Mouse (Mus musculus) E14TG2a.4 (cell line): ENCODE data around the gene Etfdh.

Experiments
- H3K27me3 ChIP-seq: 2 replicates; pipeline ENCODE4 v1.6.1; 2014; ENCODE audit warnings: low read length, control low read depth; ENCODE audit not compliant: insufficient read depth
- H3K36me3 ChIP-seq: 2 replicates; pipeline ENCODE4 v1.6.1; 2014; ENCODE audit warnings: low read length, control low read depth; ENCODE audit not compliant: insufficient read depth
- H3K4me1 ChIP-seq: replicated peaks from 2 replicates; pipeline ENCODE4 v1.6.1; 2014; ENCODE audit warnings: low read depth, low read length, control low read depth
- H3K4me3 ChIP-seq: replicated peaks from 2 replicates; pipeline ENCODE4 v1.5.1; 2014; ENCODE audit warnings: mild to moderate bottlenecking, low read length
- H3K9me3 ChIP-seq: 2 replicates; pipeline ENCODE4 v1.6.1; 2014; ENCODE audit warnings: low read length, control low read depth
- CTCF ChIP-seq: conservative IDR thresholded peaks from 2 replicates; pipeline ENCODE4 v1.5.1; 2014; ENCODE audit warnings: low read length
- NANOG ChIP-seq: IDR thresholded peaks from 2 replicates; pipeline ENCODE4 v1.6.1; 2014; ENCODE audit warnings: borderline replicate concordance, low read length, mixed read lengths
- POU5F1 ChIP-seq: IDR thresholded peaks from 2 replicates; pipeline ENCODE4 v1.6.1; 2014; ENCODE audit warnings: low read length, borderline replicate concordance

The Etfdh gene

DNA sequence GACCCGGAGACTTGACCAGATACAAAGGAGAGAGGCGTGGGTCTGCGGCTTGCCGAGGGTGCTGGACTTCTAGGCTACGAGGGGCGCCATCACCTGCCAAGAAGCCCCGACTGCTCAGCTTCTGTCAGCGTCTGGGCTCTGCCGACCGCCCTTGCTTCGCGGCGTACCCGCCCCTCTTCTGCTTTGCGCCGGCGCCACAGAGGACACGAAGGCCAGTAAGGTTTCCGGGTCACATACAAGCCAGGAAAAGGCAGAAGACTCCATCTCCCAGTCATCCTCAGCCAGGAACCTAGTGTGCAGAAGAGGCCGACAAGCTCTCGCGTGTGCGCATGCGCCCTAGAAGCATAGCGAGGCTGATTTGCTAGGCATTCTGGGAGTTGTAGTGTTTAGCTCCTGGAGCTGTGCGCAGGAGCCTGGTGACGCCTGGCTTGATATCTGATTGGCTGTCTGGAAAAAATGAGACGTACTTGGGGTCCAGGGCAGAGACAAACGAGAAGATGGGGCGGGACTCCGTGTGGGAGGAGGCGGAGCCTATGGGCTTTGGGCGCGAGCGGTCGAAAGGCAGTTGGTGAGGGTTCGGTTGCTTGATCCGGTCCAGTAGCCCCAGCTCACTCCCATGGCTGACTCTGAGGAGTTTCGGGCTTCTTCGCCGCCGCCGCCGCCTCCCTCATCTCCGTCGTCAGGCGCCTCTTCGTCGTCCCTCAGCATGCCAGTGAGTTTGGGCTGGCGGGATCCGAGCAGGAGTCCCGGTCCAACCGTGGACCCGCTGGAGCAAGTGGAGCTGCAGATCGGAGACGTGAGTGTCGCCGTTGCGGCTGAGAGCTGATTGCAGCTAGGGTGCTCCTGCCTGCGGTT, 512 bp downstream of the Etfdh start, which contains the start of gene 4930579G24Rik:
Gene 4930579G24Rik (plus strand): TSS at position 519 of the 855 bp plus-strand sequence.
- peak within 1 kb of the TSS; percentile 99 for H3K4me3 ChIP-seq
- TF ChIP-seq NANOG (no peak), CTCF (no peak), POU5F1 (no peak)
- peaks cover 15% of the 10 kb centered on the region; the same call in 1 of the 2 replicates for H3K36me3 ChIP-seq
- no peaks in the 10 kb centered on the region for H3K27me3 ChIP-seq
- peaks cover 24% of the 10 kb centered on the region for H3K4me1 ChIP-seq
- no peaks in the 10 kb centered on the region for H3K9me3 ChIP-seq

DNA sequence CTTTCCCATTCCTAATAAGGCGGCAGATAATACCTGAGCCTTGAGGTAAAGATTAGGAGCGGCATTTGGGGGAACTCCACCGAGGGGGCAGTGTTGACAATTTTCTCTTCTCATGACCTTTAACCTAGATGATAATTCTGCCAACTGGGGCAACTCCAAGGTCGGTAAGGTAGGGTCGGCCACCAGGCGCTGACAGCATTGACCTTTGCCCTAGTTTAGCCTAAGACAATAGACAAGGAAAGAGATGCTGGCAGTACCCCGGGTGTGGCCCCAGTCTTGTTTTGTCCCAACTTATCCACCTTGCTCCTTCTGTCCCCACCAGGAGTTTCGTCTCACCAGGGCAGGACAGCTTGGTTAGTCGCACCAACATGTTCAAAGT, 1.1 kb downstream of the Etfdh start:
- Histone ChIP-seq H3K27me3 (no peaks in the 10 kb centered on the region), H3K4me3 (peak overlapping the region; percentile 99), H3K4me1 (peaks cover 24% of the 10 kb centered on the region), H3K9me3 (no peaks in the 10 kb centered on the region), H3K36me3 (peaks cover 12% of the 10 kb centered on the region; the same call in 1 of the 2 replicates)
- no peak for TF ChIP-seq POU5F1
- no peak for TF ChIP-seq NANOG
- TF ChIP-seq CTCF = no peak

DNA sequence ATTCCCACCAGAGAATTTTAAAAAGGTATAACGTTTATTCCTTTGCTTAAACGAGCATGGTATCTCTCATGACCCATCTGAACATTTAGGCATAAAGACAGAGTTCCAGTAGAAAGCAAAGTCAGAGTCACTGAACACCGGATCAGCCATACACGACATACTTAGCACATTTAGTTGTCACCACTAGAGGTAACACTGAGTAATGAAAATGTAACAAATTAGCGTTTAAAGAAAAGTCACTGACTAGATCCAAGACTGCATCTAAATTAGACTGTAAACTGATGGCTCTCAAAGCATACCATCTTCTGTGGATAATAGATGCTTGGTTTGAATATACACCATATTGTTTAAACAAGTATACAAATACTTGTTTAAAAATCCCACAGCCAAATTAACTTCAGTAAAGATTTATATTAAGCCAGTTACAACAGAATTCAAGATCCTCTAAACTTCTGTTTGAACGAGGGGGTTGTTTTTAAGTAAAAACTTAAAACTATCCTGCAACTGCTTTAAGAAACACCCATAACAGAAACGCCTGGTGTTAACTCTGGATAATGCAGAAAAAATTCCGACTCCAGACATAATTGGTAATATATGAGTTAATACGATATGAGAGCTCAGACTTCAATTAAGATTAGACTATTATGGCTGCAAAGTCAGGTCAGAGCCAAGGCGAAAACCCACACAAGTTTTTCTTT, 1.7 kb downstream of the Etfdh start:
- Histone ChIP-seq H3K4me1 (peaks cover 24% of the 10 kb centered on the region), H3K9me3 (no peaks in the 10 kb centered on the region), H3K36me3 (peaks cover 10% of the 10 kb centered on the region), H3K27me3 (no peaks in the 10 kb centered on the region), H3K4me3 (peak overlapping the region; percentile 99)
- TF ChIP-seq NANOG (no peak), CTCF (no peak), POU5F1 (no peak)

DNA sequence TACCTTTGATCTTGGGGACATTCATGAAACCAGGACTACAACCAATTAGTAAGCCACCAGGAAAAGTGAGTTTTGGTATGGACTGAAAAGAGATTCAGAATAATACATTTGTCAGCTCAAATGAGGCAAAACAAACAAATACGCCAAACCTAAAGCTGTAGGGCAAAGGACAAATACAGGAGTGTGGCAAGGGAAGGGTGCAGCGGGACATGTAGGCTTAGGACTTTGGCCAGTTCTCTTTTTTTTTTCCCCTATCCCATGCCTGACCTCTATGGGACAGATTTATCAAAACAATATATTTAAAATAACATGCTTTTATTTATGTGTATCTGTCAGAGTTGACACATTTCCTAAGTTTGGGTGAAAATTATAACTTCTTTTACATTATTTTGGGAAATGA, 19.4 kb downstream of the Etfdh start:
- peaks cover 36% of the 10 kb centered on the region for H3K36me3 ChIP-seq
- no peak overlapping the region for H3K4me3 ChIP-seq
- TF ChIP-seq NANOG (no peak), CTCF (no peak), POU5F1 (no peak)
- H3K4me1 ChIP-seq = no peaks in the 10 kb centered on the region
- H3K9me3 ChIP-seq = peaks cover 5% of the 10 kb centered on the region; the same call in 1 of the 2 replicates
- H3K27me3 ChIP-seq = no peaks in the 10 kb centered on the region

DNA sequence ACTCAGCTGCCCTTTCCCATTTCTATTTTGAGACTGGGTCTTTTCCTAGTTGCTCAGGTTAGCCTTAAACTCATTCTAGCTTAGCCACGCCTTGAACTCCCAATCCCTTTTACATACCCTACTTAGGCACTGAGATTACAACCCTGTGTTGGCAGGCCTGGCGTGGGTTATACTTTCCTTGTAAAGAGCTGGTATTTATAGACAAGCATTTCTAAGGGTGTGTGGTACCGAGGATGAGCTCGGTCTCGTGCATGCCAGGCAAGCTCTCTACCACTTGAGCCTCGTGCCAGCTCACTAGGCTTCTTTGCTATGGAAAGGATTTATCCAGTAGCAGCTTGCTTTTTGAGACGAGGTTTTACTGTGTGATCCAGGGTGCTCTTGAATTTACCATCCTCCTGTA, 33.8 kb downstream of the Etfdh start:
- peaks cover 31% of the 10 kb centered on the region for H3K4me1 ChIP-seq
- H3K36me3 ChIP-seq = peaks cover 79% of the 10 kb centered on the region
- TF ChIP-seq POU5F1 = no peak
- TF ChIP-seq CTCF = no peak
- TF ChIP-seq NANOG = no peak
- no peaks in the 10 kb centered on the region for H3K9me3 ChIP-seq
- no peak overlapping the region for H3K4me3 ChIP-seq
- H3K27me3 ChIP-seq = no peaks in the 10 kb centered on the region

DNA sequence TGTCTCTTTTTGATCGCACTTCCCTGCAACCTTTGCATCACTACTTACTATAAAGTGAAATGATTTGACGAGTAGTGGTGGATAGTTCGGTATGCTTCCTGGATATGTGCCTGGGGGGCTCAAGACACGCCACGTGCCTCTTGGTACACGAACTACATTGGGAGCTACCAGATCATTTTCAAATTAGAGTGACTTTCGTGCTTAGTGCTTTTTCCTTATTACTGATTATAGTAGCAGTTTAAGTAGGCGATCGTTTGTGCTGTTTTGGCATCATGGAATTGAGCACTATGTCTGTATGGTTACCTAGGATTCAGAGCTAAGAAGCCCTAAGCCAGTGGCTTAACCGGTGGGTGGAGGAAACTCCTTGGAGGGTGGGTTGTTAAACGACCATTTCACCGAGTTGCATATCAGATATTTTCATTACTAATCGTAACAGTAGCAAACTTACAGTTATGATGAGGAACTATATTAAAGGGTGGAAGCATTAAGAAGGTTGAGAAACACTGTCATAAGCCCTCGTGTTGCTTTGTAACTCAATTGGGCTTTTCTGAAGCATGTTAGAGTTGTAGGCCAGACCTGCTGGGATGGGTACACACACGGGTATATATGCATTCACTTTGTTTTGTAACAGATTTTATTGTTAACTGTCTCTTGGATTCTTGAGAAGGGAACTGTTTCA, 37.4 kb downstream of the Etfdh start:
- peaks cover 43% of the 10 kb centered on the region for H3K36me3 ChIP-seq
- H3K4me1 ChIP-seq = peaks cover 39% of the 10 kb centered on the region
- peak overlapping the region; percentile 97 for H3K4me3 ChIP-seq
- H3K27me3 ChIP-seq = no peaks in the 10 kb centered on the region
- no peaks in the 10 kb centered on the region for H3K9me3 ChIP-seq
- no peak for TF ChIP-seq POU5F1
- no peak for TF ChIP-seq CTCF
- no peak for TF ChIP-seq NANOG

DNA sequence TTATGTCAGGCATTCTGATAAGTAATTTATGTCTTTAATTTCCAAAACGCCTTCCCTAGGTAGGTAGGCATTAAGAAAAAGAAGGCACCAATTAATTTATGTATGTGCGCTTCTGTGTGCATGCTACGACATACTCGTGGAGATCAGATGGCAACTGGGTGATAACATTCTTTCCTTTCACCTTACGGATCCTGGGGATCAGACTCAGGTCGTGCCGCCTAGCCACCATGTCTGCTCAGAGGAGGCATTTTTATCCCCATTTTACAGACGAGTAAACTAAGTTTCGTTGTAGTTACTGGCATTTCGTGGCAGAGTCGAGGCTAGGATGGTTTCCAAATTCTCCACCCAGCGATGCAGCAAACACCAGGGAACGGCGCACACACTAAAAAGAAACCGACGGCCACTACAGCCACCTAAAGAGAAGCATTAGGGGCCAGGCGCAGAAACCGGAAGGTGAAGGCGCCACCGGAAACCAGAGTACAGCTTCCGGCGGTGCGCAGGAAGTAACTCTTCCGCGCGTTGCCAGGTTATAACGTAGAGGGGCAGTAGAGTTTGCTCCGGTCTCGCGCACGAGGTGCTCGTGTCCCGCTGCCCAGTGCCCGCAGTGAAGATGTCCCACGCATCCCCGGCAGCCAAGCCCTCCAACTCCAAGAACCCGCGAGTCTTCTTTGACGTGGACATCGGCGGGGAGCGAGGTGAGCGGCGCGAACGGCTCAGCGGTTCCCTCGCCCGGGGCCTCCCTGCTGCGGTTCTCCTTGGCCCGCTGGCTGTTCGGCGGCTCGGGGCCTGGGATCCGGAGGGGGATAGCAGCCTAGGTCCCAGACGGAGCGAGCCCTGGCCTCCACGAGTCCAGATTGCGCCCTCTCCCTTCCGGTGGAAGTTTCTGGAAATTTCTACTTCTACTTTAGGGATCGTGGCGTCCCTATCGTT, 38.2 kb downstream of the Etfdh start, which contains the start of gene Ppid:
Gene Ppid (plus strand): TSS at position 480 of the 930 bp plus-strand sequence.
- Histone ChIP-seq H3K4me1 (peaks cover 34% of the 10 kb centered on the region), H3K9me3 (no peaks in the 10 kb centered on the region), H3K36me3 (peaks cover 35% of the 10 kb centered on the region), H3K27me3 (no peaks in the 10 kb centered on the region), H3K4me3 (peak within 1 kb of the TSS; percentile 97)
- TF ChIP-seq NANOG = no peak
- TF ChIP-seq POU5F1 = no peak
- TF ChIP-seq CTCF = no peak
